8 mouse cellular contexts compared by ENCODE assay signal in genomic region chr13:92426294-92427051, GRCm38 (mm10). TPM values are rescaled to one million over a fixed set of nuclear protein-coding genes. Genes with fewer than 3 reads are reported as not detected.
DNase-seq lines count a peak whose midpoint lies in the region; ATAC-seq and TF ChIP-seq lines count a peak whose summit lies in the region.

No protein-coding gene starts in this region.

- 1% methylated on average over 92 of the region's 92 CpGs for WGBS in kidney, adult 2 months
- under 1% methylated on average over 87 of the region's 92 CpGs for WGBS in embryonic facial prominence, embryonic 11.5 days
- under 1% methylated on average over 75 of the region's 92 CpGs for WGBS in hindbrain, embryonic 13.5 days
- WGBS in limb, embryonic 12.5 days: under 1% methylated on average over 91 of the region's 92 CpGs
- WGBS in neural tube, embryonic 13.5 days: under 1% methylated on average over 84 of the region's 92 CpGs

- H3K9me3 ChIP-seq in embryonic facial prominence, embryonic 11.5 days (replicated peaks; ENCODE audit: control insufficient read depth, low read length): no peaks in the 10 kb centered on the region
- H3K9me3 ChIP-seq in hindbrain, embryonic 13.5 days: no peaks in the 10 kb centered on the region
- H3K9me3 ChIP-seq in limb, embryonic 12.5 days: no peaks in the 10 kb centered on the region
- H3K9me3 ChIP-seq in neural tube, embryonic 13.5 days: no peaks in the 10 kb centered on the region

- ATAC-seq in embryonic facial prominence, embryonic 11.5 days (replicated peaks; ENCODE audit: insufficient number of reproducible peaks, low FRiP score, low TSS enrichment, low read depth): peak; percentile 43; the same call in 1 of the 2 replicates
- ATAC-seq in hindbrain, embryonic 13.5 days (ENCODE audit: low FRiP score): peak; percentile 69
- peak; percentile 50; the same call in 1 of the 2 replicates for ATAC-seq in limb, embryonic 12.5 days (ENCODE audit: insufficient number of reproducible peaks, insufficient read depth, low FRiP score, low TSS enrichment, low read depth)
- peak; percentile 77 for ATAC-seq in neural tube, embryonic 13.5 days (ENCODE audit: low read depth)

- peak overlapping the region; percentile 51 for H3K9ac ChIP-seq in embryonic facial prominence, embryonic 11.5 days (replicated peaks; ENCODE audit: low read length)
- peak overlapping the region; percentile 79 for H3K9ac ChIP-seq in hindbrain, embryonic 13.5 days
- H3K9ac ChIP-seq in limb, embryonic 12.5 days (replicated peaks): peak overlapping the region; percentile 69
- peak overlapping the region; percentile 75 for H3K9ac ChIP-seq in neural tube, embryonic 13.5 days

- H3K36me3 ChIP-seq in kidney, adult 2 months (ENCODE audit: control insufficient read depth, insufficient read depth, low read length): no peaks in the 10 kb centered on the region
- H3K36me3 ChIP-seq in embryonic facial prominence, embryonic 11.5 days (replicated peaks; ENCODE audit: control insufficient read depth, insufficient read depth, low read depth, low read length): no peaks in the 10 kb centered on the region
- H3K36me3 ChIP-seq in hindbrain, embryonic 13.5 days: no peaks in the 10 kb centered on the region
- H3K36me3 ChIP-seq in limb, embryonic 12.5 days: no peaks in the 10 kb centered on the region
- no peaks in the 10 kb centered on the region for H3K36me3 ChIP-seq in neural tube, embryonic 13.5 days

- peak overlapping the region; percentile 32 for H3K4me3 ChIP-seq in kidney, adult 2 months (ENCODE audit: insufficient read depth, low read depth, low read length)
- H3K4me3 ChIP-seq in embryonic facial prominence, embryonic 11.5 days (ENCODE audit: low read depth, low read length): peak overlapping the region; percentile 64
- peak overlapping the region; percentile 72 for H3K4me3 ChIP-seq in hindbrain, embryonic 13.5 days
- peak overlapping the region; percentile 68 for H3K4me3 ChIP-seq in limb, embryonic 12.5 days (replicated peaks)
- H3K4me3 ChIP-seq in neural tube, embryonic 13.5 days: peak overlapping the region; percentile 68

- peak overlapping the region; percentile 99 for H3K4me2 ChIP-seq in embryonic facial prominence, embryonic 11.5 days (ENCODE audit: low read depth, low read length)
- peak overlapping the region; percentile 99 for H3K4me2 ChIP-seq in hindbrain, embryonic 13.5 days
- peak overlapping the region; percentile 100 for H3K4me2 ChIP-seq in limb, embryonic 12.5 days
- H3K4me2 ChIP-seq in neural tube, embryonic 13.5 days: peak overlapping the region; percentile 96

- H3K4me1 ChIP-seq in kidney, adult 2 months (ENCODE audit: control insufficient read depth, insufficient read depth, low read length): no peaks in the 10 kb centered on the region
- peaks cover 3% of the 10 kb centered on the region; the same call in 1 of the 2 replicates for H3K4me1 ChIP-seq in embryonic facial prominence, embryonic 11.5 days (ENCODE audit: control insufficient read depth, insufficient read depth, low read length)
- H3K4me1 ChIP-seq in hindbrain, embryonic 13.5 days (replicated peaks): peaks cover 21% of the 10 kb centered on the region
- peaks cover 15% of the 10 kb centered on the region for H3K4me1 ChIP-seq in limb, embryonic 12.5 days (replicated peaks)
- peaks cover 18% of the 10 kb centered on the region for H3K4me1 ChIP-seq in neural tube, embryonic 13.5 days (replicated peaks)

- H3K27me3 ChIP-seq in kidney, adult 2 months (replicated peaks; ENCODE audit: control insufficient read depth, insufficient read depth, low read length): 0 out of 2 replicates have a peak, but pooled peaks cover 2% of the 10 kb centered on the region
- H3K27me3 ChIP-seq in embryonic facial prominence, embryonic 11.5 days (ENCODE audit: control insufficient read depth, insufficient read depth, low read length): peaks cover 31% of the 10 kb centered on the region
- H3K27me3 ChIP-seq in hindbrain, embryonic 13.5 days: peaks cover 72% of the 10 kb centered on the region
- peaks cover 70% of the 10 kb centered on the region for H3K27me3 ChIP-seq in limb, embryonic 12.5 days
- peaks cover 68% of the 10 kb centered on the region for H3K27me3 ChIP-seq in neural tube, embryonic 13.5 days

- peak; percentile 7 for DNase-seq in kidney, adult 2 months
- DNase-seq in kidney, adult 11 months: no peak
- peak; percentile 26 for DNase-seq in adrenal gland, postnatal 14 days
- peak; percentile 3 for DNase-seq in embryonic facial prominence, embryonic 11.5 days (ENCODE audit: low spot score)
- no peak for DNase-seq in spleen, postnatal 4 days (ENCODE audit: low spot score in 2 of 2)

- H3K27ac ChIP-seq in kidney, adult 2 months (ENCODE audit: insufficient read depth, low read depth, low read length): no peak overlapping the region
- H3K27ac ChIP-seq in embryonic facial prominence, embryonic 11.5 days (replicated peaks; ENCODE audit: low read depth, low read length): no peak overlapping the region
- H3K27ac ChIP-seq in hindbrain, embryonic 13.5 days: no peak overlapping the region
- no peak overlapping the region for H3K27ac ChIP-seq in limb, embryonic 12.5 days
- no peak overlapping the region for H3K27ac ChIP-seq in neural tube, embryonic 13.5 days (replicated peaks)

- TF ChIP-seq CTCF in kidney, adult 2 months (conservative IDR thresholded peaks at IDR 0.05; ENCODE audit: insufficient read depth, insufficient read length, low read depth, low read length): no peak

- no peak for TF ChIP-seq POLR2A in kidney, adult 2 months (IDR thresholded peaks at IDR 0.05; ENCODE audit: low read depth, low read length)

RNA-seq across cellular contexts. Expression of gene Ankrd34b, which starts 0.8 kb away (rescaled TPM):
- polyA plus RNA-seq in kidney, adult 2 months (2012; rRNA removed): 0.23 and 0.37 TPM in 2 replicates
- total RNA-seq in adrenal gland, postnatal 14 days (2021): 0.34 and 0.63 TPM in 2 replicates
- not detected in 2 replicates for polyA plus RNA-seq in embryonic facial prominence, embryonic 11.5 days (2014; fragmentation: Nextera tagmentation; extraction: Ambion mirVana)
- polyA plus RNA-seq in hindbrain, embryonic 13.5 days (2015; fragmentation: Nextera tagmentation; extraction: Ambion mirVana): 1.8 and 1.9 TPM in 2 replicates
- not detected in 2 replicates for polyA plus RNA-seq in limb, embryonic 12.5 days (2016; fragmentation: Nextera tagmentation; extraction: Ambion mirVana)
- polyA plus RNA-seq in neural tube, embryonic 13.5 days (2015; fragmentation: Nextera tagmentation; extraction: Ambion mirVana): 1.8 and 1.9 TPM in 2 replicates

RNA-seq across cellular contexts. Expression of gene Fam151b, which starts 57.3 kb away (rescaled TPM):
- polyA plus RNA-seq in kidney, adult 2 months (2012; rRNA removed): 4.6 and 5.1 TPM in 2 replicates
- total RNA-seq in adrenal gland, postnatal 14 days (2021): 4.6 and 6.0 TPM in 2 replicates
- polyA plus RNA-seq in embryonic facial prominence, embryonic 11.5 days (2014; fragmentation: Nextera tagmentation; extraction: Ambion mirVana): not detected in 2 replicates
- polyA plus RNA-seq in hindbrain, embryonic 13.5 days (2015; fragmentation: Nextera tagmentation; extraction: Ambion mirVana): 0.17 and 0.27 TPM in 2 replicates
- 0.18 TPM in 1 of 2 replicates, not detected in the other for polyA plus RNA-seq in limb, embryonic 12.5 days (2016; fragmentation: Nextera tagmentation; extraction: Ambion mirVana)
- polyA plus RNA-seq in neural tube, embryonic 13.5 days (2015; fragmentation: Nextera tagmentation; extraction: Ambion mirVana): 0.17 and 0.26 TPM in 2 replicates

Comparison
In these comparisons a context has a peak if more than half of its experiments do, and no peak if none do; other contexts are left out.
1. DNase-seq: peak in kidney, adult 2 months (single experiment), adrenal gland, postnatal 14 days (single experiment) and embryonic facial prominence, embryonic 11.5 days (single experiment); none in kidney, adult 11 months (single experiment) and spleen, postnatal 4 days (0 of 2).
2. Peak in every context shown above with its lines, with median percentiles within 50 percentile points of each other: H3K4me3 ChIP-seq, ATAC-seq, H3K4me2 ChIP-seq and H3K9ac ChIP-seq.